Mouse (Mus musculus) kidney, postnatal 0 days (tissue): ENCODE results near the gene Ncdn. TPM values are rescaled to one million over a fixed set of nuclear protein-coding genes. Genes with fewer than 3 reads are reported as not detected.

Experiments
- ATAC-seq: fragments of 200-750 bp; cut with Nextera tagmentation; replicated peaks from 2 replicates; pipeline ENCODE4 v1.8.0; 2017; ENCODE audit warnings: low read depth, moderate number of reproducible peaks, moderate TSS enrichment, moderate library complexity; ENCODE audit not compliant: low FRiP score
- DNase-seq: peaks from one replicate; pipeline ENCODE4 v3.0.0-alpha.2; 2016; ENCODE audit warnings: low spot score
- H3K27ac ChIP-seq: fragments of 300-500 bp; sonication (generic); 2 replicates; pipeline ENCODE4 v1.5.1; 2014; ENCODE audit warnings: mild to moderate bottlenecking
- H3K27me3 ChIP-seq: fragments of 300-500 bp; sonication (generic); 2 replicates; pipeline ENCODE4 v1.6.1; 2014; ENCODE audit warnings: low read length, mixed read lengths; ENCODE audit not compliant: insufficient read depth
- H3K36me3 ChIP-seq: fragments of 300-500 bp; sonication (generic); 2 replicates; pipeline ENCODE4 v1.6.1; 2014; ENCODE audit warnings: low read length, mixed read lengths; ENCODE audit not compliant: insufficient read depth
- H3K4me1 ChIP-seq: fragments of 300-500 bp; sonication (generic); replicated peaks from 2 replicates; pipeline ENCODE4 v1.6.1; 2014; ENCODE audit warnings: antibody characterized with exemption, low read length, mixed read lengths; ENCODE audit not compliant: insufficient read depth
- H3K4me2 ChIP-seq: fragments of 300-500 bp; sonication (generic); 2 replicates; pipeline ENCODE4 v1.6.1; 2014; ENCODE audit warnings: mild to moderate bottlenecking, low read length, moderate library complexity, mixed read lengths
- H3K4me3 ChIP-seq: fragments of 300-500 bp; sonication (generic); replicated peaks from 2 replicates; pipeline ENCODE4 v1.5.1; 2014; ENCODE audit warnings: low read depth, low read length
- H3K9ac ChIP-seq: fragments of 300-500 bp; sonication (generic); 2 replicates; pipeline ENCODE4 v1.6.1; 2014; ENCODE audit warnings: low read depth, low read length
- H3K9me3 ChIP-seq: fragments of 300-500 bp; sonication (generic); replicated peaks from 2 replicates; pipeline ENCODE4 v1.6.1; 2016; ENCODE audit warnings: low read length, inconsistent platforms, mixed read lengths
- CTCF ChIP-seq: IDR thresholded peaks from 2 replicates; pipeline ENCODE4 v1.5.1; 2016; ENCODE audit warnings: antibody characterized with exemption, low read depth, mild to moderate bottlenecking, moderate library complexity
- WGBS: fragments of 180-500 bp; shearing (Covaris S2); extraction: QIAGEN DNeasy Blood & Tissue Kit; methylation state at CpG from one replicate; pipeline ENCODE4 v1.1.7; 2014; 5-methylcytosine and 5-hydroxymethylcytosine counted together
- polyA plus RNA-seq: library from polyadenylated mRNA; unstranded; fragments of >200 nt; fragmentation: Nextera tagmentation; extraction: Ambion mirVana; gene quantifications from 2 replicates; pipeline ENCODE4 v1.2.1, GENCODE M21; 2015

The Ncdn gene
- polyA plus RNA-seq, 1 experiment from 2014 or later = 22.0 TPM

GRCm38 (mm10) chr4:126763483-126763882 is 10.2 kb upstream of the Ncdn start:
- Histone ChIP-seq H3K4me2 (no peak overlapping the region), H3K9ac (no peak overlapping the region), H3K36me3 (peaks cover 13% of the 10 kb centered on the region; the same call in 1 of the 2 replicates), H3K9me3 (no peaks in the 10 kb centered on the region), H3K4me1 (no peaks in the 10 kb centered on the region), H3K27me3 (no peaks in the 10 kb centered on the region), H3K27ac (peak overlapping the region; percentile 43; the same call in 1 of the 2 replicates), H3K4me3 (no peak overlapping the region)
- WGBS = 59% methylated on average over 2 of the region's 2 CpGs
- DNase-seq (no peak), ATAC-seq (0 out of 2 replicates have a peak, but pooled peaks have one; percentile 7)
- no peak for TF ChIP-seq CTCF

GRCm38 (mm10) chr4:126762586-126763359 is 9.5 kb upstream of the Ncdn start:
- H3K9ac ChIP-seq = no peak overlapping the region
- no peaks in the 10 kb centered on the region for H3K27me3 ChIP-seq
- no peak overlapping the region for H3K4me2 ChIP-seq
- no peak overlapping the region for H3K4me3 ChIP-seq
- peak overlapping the region; percentile 52; the same call in 1 of the 2 replicates for H3K27ac ChIP-seq
- ATAC-seq (peak; percentile 80; the same call in 1 of the 2 replicates), DNase-seq (peak; percentile 46)
- H3K4me1 ChIP-seq = no peaks in the 10 kb centered on the region
- no peak for TF ChIP-seq CTCF
- H3K36me3 ChIP-seq = peaks cover 15% of the 10 kb centered on the region; the same call in 1 of the 2 replicates
- WGBS = 53% methylated on average over 11 of the region's 11 CpGs
- H3K9me3 ChIP-seq = no peaks in the 10 kb centered on the region

- Histone ChIP-seq H3K4me3 (no peak overlapping the region), H3K4me1 (no peaks in the 10 kb centered on the region), H3K36me3 (peaks cover 17% of the 10 kb centered on the region; the same call in 1 of the 2 replicates), H3K9ac (no peak overlapping the region), H3K27me3 (no peaks in the 10 kb centered on the region), H3K27ac (no peak overlapping the region), H3K4me2 (no peak overlapping the region), H3K9me3 (no peaks in the 10 kb centered on the region)
- ATAC-seq (no peak), DNase-seq (no peak)
- whole genome bisulfite sequencing = 88% methylated on average over 2 of the region's 2 CpGs
- no peak for TF ChIP-seq CTCF
Measured at GRCm38 (mm10) chr4:126759435-126759834, 6.2 kb upstream of the Ncdn start.

GRCm38 (mm10) chr4:126758299-126758698 is 5.1 kb upstream of the Ncdn start:
- Histone ChIP-seq H3K27me3 (no peaks in the 10 kb centered on the region), H3K9me3 (no peaks in the 10 kb centered on the region), H3K27ac (no peak overlapping the region), H3K9ac (no peak overlapping the region), H3K36me3 (peaks cover 17% of the 10 kb centered on the region; the same call in 1 of the 2 replicates), H3K4me1 (0 out of 2 replicates have a peak, but pooled peaks cover 2% of the 10 kb centered on the region), H3K4me3 (no peak overlapping the region), H3K4me2 (no peak overlapping the region)
- no peak for ATAC-seq
- WGBS = 81% methylated on average over 5 of the region's 5 CpGs
- no peak for TF ChIP-seq CTCF
- DNase-seq = no peak

- ATAC-seq = no peak
- H3K36me3 ChIP-seq = peaks cover 17% of the 10 kb centered on the region; the same call in 1 of the 2 replicates
- no peaks in the 10 kb centered on the region for H3K9me3 ChIP-seq
- WGBS = 73% methylated on average over 4 of the region's 4 CpGs
- no peak for DNase-seq
- H3K4me1 ChIP-seq = peaks cover 13% of the 10 kb centered on the region
- no peaks in the 10 kb centered on the region for H3K27me3 ChIP-seq
- TF ChIP-seq CTCF = no peak
- no peak overlapping the region for H3K4me2 ChIP-seq
- H3K9ac ChIP-seq = no peak overlapping the region
- no peak overlapping the region for H3K27ac ChIP-seq
- H3K4me3 ChIP-seq = no peak overlapping the region
Measured at GRCm38 (mm10) chr4:126756766-126757165, 3.5 kb upstream of the Ncdn start.

GRCm38 (mm10) chr4:126754736-126755374 is 1.6 kb upstream of the Ncdn start:
- no peak for DNase-seq

More at GRCm38 (mm10) chr4:126754736-126755374, 1.6 kb upstream of the Ncdn start:
- Histone ChIP-seq H3K4me1 (peaks cover 15% of the 10 kb centered on the region), H3K4me3 (no peak overlapping the region), H3K36me3 (peaks cover 10% of the 10 kb centered on the region; the same call in 1 of the 2 replicates), H3K4me2 (peak overlapping the region; percentile 98), H3K9me3 (no peaks in the 10 kb centered on the region), H3K27ac (no peak overlapping the region), H3K27me3 (no peaks in the 10 kb centered on the region), H3K9ac (no peak overlapping the region)
- no peak for ATAC-seq
- TF ChIP-seq CTCF = no peak
- 46% methylated on average over 12 of the region's 12 CpGs for WGBS
